Mouse (Mus musculus): ENCODE results near the gene Baiap2l1. TPM values are rescaled to one million over a fixed set of nuclear protein-coding genes. Genes with fewer than 3 reads are reported as not detected.
"Not testable (repeated sequence)": the region's sequence is repeated elsewhere in the genome, so short reads cannot be mapped to it uniquely, and the experiment has no call there.

The Baiap2l1 gene
- not detected in 2 replicates for total RNA-seq (2014; fragmentation: Nextera tagmentation)
- total RNA-seq (2017), result not detected in 2 replicates

DNA sequence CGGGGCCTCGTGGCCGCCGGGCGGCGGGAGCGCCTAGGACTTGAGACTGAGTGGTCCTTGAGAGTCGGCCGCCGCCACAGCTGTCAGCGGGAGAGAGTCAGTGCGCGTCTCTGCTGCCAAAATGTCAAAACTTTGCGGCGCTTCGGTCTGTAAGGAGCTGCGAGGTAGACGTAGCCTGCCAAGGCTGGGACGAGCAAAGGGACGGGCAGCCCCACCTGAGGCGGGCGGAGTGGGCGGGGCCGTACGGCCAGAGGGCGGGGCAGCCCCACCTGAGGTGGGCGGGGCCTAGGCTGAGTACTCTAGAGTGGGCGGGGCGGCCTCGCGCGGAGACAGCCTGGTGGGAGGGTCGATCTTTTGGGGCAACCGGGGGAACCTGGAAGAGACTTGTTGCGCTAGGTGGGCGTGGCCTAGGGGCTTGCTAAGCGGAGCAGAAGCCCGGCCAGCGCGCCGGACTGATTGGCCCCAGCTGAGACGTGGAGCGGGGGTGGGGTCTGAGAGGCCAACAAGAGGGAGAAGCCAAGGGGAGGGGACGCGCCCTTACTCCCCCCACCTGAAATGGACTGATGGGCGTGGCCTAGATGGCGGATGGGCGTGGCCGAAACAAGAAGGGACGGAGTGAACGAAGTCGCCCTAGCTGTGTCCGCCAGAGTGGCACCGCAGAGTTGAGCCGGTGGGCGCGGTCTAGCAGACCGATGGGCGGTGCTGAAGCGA, at the start of gene Baiap2l1:
Baiap2l1 (minus strand) TSS at position 232 of the 711 bp plus-strand sequence.
- peak; percentile 90 for ATAC-seq (replicated peaks; ENCODE audit: low FRiP score, low TSS enrichment, poor library complexity, severe bottlenecking)

GRCm38 (mm10) chr5:144406256-144406655, 48.3 kb upstream of the Baiap2l1 start:
- no peak for ATAC-seq (replicated peaks; ENCODE audit: low FRiP score, low TSS enrichment, poor library complexity, severe bottlenecking)

DNA sequence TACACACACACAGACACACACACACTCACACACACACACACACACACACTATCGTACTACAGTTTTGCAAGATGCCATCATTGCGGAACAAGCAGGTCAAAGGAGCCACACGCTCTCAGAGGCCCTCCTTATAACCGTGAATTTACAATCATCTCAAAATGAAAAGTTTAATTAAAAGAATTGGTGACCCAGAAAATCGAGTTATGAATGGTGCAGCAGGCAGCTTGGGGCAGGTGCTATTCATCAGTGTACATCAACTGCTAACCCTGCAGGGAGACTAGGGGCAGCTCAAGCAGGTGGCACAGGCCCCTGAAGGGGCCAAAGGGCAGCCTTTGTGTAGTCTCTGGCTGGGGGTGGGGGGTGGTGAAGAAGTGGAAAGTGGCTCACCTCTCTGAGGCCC, 42.9 kb upstream of the Baiap2l1 start:
- ATAC-seq (replicated peaks; ENCODE audit: low FRiP score, low TSS enrichment, poor library complexity, severe bottlenecking), result no peak

GRCm38 (mm10) chr5:144397566-144397965, 39.7 kb upstream of the Baiap2l1 start:
- no peak for ATAC-seq (replicated peaks; ENCODE audit: low FRiP score, low TSS enrichment, poor library complexity, severe bottlenecking)

- no peak for ATAC-seq (replicated peaks; ENCODE audit: low FRiP score, low TSS enrichment, poor library complexity, severe bottlenecking)
Observed at GRCm38 (mm10) chr5:144394142-144394541, 36.2 kb upstream of the Baiap2l1 start.

- ATAC-seq (replicated peaks; ENCODE audit: low FRiP score, low TSS enrichment, poor library complexity, severe bottlenecking), result 0 out of 2 replicates have a peak, but pooled peaks have one; percentile 63
Observed at GRCm38 (mm10) chr5:144387851-144388250, 29.9 kb upstream of the Baiap2l1 start.

DNA sequence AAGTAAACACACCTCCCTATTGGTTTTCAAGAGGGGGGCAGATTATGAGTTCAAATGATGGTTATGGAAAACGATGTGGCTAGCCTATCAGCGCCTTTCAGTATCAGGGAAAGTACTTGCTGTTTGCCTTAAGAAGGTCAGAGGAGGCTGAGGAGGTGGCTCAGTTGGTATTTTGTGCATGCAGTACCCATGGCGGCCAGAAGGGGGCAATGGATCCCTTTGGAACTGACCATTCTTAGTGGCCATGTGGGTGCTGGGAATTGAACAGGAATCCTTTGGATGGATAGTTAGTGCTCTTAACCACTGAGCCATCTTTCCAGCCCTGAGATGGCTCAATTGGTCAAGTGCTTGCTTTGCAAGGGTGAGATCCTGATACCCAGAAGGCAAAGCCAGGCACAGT, 26.0 kb upstream of the Baiap2l1 start:
- ATAC-seq (replicated peaks; ENCODE audit: low FRiP score, low TSS enrichment, poor library complexity, severe bottlenecking), result no peak

DNA sequence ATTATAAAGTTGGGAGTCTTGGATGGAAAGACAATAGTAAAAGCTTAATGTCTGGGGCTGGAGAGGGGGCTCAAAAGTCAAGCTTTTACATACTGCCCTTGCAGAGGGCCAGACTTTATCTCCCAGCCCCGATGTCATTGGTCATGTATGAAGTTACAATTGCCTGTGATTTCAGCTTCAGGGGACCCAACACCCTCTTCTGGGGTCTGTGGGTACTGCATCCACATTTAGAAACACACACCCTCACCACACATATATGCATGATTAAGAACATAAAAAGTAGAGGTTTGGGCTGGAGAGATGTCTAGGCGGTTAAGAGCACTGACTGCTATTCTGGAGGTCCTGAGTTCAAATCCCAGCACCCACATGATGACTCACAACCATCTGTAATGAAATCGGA, 23.9 kb upstream of the Baiap2l1 start:
- ATAC-seq (replicated peaks; ENCODE audit: low FRiP score, low TSS enrichment, poor library complexity, severe bottlenecking), result no peak

DNA sequence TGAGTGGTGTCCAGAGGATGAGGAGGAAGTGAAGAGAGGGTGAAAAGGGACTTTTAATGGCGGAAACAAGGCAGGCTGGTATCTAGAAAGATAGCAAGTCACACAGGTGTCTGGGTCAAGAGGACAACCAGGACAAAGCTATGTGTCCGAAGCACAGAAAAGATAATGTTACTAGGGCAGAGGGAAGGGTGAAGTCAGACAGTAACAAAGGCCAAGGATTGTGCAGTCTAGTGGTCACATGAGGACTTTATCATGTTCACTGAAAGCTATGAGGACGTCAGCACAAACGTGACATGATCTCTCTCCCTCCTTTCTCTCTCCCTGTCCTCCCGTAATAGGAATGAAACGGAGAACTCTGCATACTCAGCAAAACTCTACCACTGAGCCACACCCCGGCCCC, 22.8 kb upstream of the Baiap2l1 start:
- no peak for ATAC-seq (replicated peaks; ENCODE audit: low FRiP score, low TSS enrichment, poor library complexity, severe bottlenecking)

GRCm38 (mm10) chr5:144379431-144379830, 21.5 kb upstream of the Baiap2l1 start:
- no peak for ATAC-seq (replicated peaks; ENCODE audit: low FRiP score, low TSS enrichment, poor library complexity, severe bottlenecking)

GRCm38 (mm10) chr5:144372885-144373284, 15.0 kb upstream of the Baiap2l1 start:
- ATAC-seq (replicated peaks; ENCODE audit: low FRiP score, low TSS enrichment, poor library complexity, severe bottlenecking), result no peak

- no peak for ATAC-seq (replicated peaks; ENCODE audit: low FRiP score, low TSS enrichment, poor library complexity, severe bottlenecking)
Observed at GRCm38 (mm10) chr5:144372177-144372576, 14.3 kb upstream of the Baiap2l1 start.

DNA sequence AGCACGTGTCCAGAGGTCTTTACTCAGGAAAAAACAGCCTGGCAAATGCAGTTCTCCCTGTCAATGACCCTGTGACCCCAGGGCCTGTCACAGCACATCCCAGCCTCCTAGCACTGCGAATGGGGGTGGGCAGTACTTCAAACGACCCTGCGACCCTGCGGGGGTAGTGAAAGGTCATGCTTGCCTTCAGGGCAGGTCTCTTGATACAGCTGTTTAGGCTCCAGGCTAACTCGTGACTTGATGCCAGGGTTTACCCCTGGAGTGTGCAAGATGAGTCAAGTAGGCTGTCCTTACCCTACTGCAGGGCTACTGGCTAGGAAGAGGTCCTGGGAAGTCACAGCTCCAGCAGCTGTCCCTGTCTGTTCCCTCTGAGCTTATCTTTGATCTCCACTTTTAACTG, 13.1 kb upstream of the Baiap2l1 start:
- ATAC-seq (replicated peaks; ENCODE audit: low FRiP score, low TSS enrichment, poor library complexity, severe bottlenecking), result no peak

DNA sequence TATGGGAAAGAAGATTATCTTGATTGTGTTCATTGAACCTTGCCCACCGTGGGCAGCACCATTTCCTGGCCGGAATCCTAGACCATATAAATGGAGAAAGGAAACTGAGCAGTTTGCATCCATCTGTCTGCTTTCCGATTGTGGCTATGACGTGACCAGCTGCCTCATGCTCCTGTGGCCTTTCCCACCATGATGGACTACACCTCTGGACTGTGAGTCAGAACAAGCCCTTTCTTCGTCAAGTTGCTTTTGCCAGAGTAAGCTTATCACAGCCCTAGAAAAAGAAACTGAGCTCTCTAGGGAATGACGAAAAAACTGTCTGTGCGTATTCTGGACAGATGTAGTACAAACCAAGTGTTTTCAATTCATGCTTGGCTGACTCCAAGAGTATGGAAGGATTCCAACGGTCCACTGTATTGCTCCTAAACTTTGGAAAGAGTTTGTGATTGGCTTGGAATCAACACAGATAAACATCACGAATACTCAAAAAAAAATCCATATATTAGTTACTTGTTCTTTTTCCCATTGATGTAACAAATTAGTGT, 10.8 kb upstream of the Baiap2l1 start:
- ATAC-seq (replicated peaks; ENCODE audit: low FRiP score, low TSS enrichment, poor library complexity, severe bottlenecking), result no peak

DNA sequence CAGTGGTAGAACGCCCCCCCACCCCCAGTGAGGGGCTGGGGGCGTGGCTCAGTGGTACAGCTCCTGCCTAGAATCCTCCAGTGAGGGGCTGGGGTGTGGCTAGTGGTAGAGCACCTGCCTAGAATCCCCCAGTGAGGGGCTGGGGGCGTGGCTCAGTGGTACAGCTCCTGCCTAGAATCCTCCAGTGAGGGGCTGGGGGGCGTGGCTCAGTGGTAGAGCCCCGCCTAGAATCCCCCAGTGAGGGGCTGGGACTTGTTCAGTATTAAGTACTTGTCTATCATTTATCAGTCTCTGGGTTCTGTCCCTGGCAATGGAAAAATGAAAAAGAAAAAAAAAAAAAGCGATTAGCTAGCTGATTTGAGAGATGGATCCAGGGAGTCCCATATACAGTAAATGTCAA, 8.6 kb upstream of the Baiap2l1 start:
- not testable (repeated sequence) for ATAC-seq (replicated peaks; ENCODE audit: low FRiP score, low TSS enrichment, poor library complexity, severe bottlenecking)

- no peak for ATAC-seq (replicated peaks; ENCODE audit: low FRiP score, low TSS enrichment, poor library complexity, severe bottlenecking)
Observed at GRCm38 (mm10) chr5:144364680-144365357, 6.9 kb upstream of the Baiap2l1 start.

DNA sequence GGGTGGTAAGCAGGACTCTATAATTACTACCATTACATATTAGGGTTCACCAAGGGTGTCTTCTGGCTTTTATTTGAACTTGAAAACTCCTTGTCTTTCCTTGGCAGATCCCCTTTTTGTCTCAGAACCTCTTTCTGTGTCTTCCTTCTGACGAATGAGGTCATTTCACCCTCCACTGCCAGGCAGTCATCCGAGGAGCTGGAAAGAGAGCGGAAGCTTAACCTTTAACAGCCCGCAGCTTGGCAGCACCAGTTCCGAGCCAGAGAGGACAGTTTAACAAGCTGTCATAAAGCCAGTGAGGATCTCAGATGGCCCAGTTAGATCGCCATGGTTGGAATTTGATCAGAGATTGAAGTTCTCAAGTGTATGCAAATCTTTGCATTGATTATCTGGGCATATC, 2.4 kb upstream of the Baiap2l1 start:
- no peak for ATAC-seq (replicated peaks; ENCODE audit: low FRiP score, low TSS enrichment, poor library complexity, severe bottlenecking)

DNA sequence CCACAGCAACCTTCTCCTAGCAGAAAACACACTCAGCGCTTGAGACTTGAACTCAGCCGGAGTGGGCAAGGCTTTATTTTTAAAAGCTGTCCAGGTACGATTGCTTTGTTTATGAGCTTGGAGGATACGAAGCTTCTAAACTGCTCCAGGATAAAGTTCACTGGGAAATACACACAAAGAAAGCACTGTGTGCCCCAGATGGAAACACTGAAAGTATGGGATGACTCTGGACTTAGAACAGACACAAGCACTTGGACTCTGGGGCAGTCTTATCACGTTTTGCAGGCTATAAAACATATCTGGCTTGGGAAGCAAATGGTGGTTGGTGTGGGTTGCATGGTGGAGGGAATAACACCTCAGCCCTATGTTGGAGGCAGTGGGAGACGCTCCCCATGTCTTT, 2.0 kb upstream of the Baiap2l1 start:
- ATAC-seq (replicated peaks; ENCODE audit: low FRiP score, low TSS enrichment, poor library complexity, severe bottlenecking), result no peak

DNA sequence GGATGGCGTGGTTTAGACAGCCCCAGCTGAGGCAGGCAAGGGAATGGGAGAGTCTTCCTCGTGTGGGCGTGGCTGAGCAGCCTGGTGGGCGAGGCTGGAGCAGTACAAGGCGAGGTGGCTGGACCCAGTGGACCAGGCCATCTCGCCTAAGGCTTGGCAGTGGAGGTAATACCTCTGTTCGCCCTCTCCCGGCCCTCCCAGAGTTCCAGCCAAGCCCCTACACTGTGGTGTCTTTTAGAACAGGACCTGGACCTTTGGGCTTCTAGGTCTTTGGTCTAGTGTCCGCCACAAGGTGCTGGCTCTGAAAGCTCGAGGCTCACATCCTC, 643 bp upstream of the Baiap2l1 start:
- ATAC-seq (replicated peaks; ENCODE audit: low FRiP score, low TSS enrichment, poor library complexity, severe bottlenecking), result no peak

- ATAC-seq (replicated peaks; ENCODE audit: low FRiP score, low TSS enrichment, poor library complexity, severe bottlenecking), result no peak
Observed at GRCm38 (mm10) chr5:144357551-144357880, 396 bp downstream of the Baiap2l1 start.
